Mouse (Mus musculus): Measurements from ENCODE around the gene Mcpt4. TPM values are rescaled to one million over a fixed set of nuclear protein-coding genes. Genes with fewer than 3 reads are reported as not detected.

Gene Mcpt4
- total RNA-seq, 2 experiments from 2014 or later: not detected

Other genes with a start within 250 kb of the Mcpt4 start
- gene Nfatc4, start 239.2 kb downstream of the Mcpt4 start, total RNA-seq (2015; ENCODE audit: low replicate concordance): not detected in 2 replicates
- gene Nfatc4, start 239.2 kb downstream of the Mcpt4 start, total RNA-seq (2017; ENCODE audit: low replicate concordance): not detected in 2 replicates
- gene Nynrin, start 208.3 kb downstream of the Mcpt4 start, total RNA-seq (2015; ENCODE audit: low replicate concordance): 0.38 and 0.84 TPM in 2 replicates
- gene Nynrin, start 208.3 kb downstream of the Mcpt4 start, total RNA-seq (2017; ENCODE audit: low replicate concordance): 0.42 and 0.77 TPM in 2 replicates
- not detected in 2 replicates for gene Cbln3, start 177.9 kb downstream of the Mcpt4 start, total RNA-seq (2015; ENCODE audit: low replicate concordance)
- 0.14 TPM in 1 of 2 replicates, not detected in the other for gene Cbln3, start 177.9 kb downstream of the Mcpt4 start, total RNA-seq (2017; ENCODE audit: low replicate concordance)
- gene Khnyn, start 177.4 kb downstream of the Mcpt4 start, total RNA-seq (2015; ENCODE audit: low replicate concordance): 30.7 and 36.4 TPM in 2 replicates
- 122 and 126 TPM in 2 replicates for gene Khnyn, start 177.4 kb downstream of the Mcpt4 start, total RNA-seq (2017; ENCODE audit: low replicate concordance)
- gene Sdr39u1, start 162.0 kb downstream of the Mcpt4 start, total RNA-seq (2015; ENCODE audit: low replicate concordance): 1.3 TPM in 2 replicates
- 3.5 and 10.6 TPM in 2 replicates for gene Sdr39u1, start 162.0 kb downstream of the Mcpt4 start, total RNA-seq (2017; ENCODE audit: low replicate concordance)
- not detected in 2 replicates for gene Cma1, start 117.6 kb downstream of the Mcpt4 start, total RNA-seq (2015; ENCODE audit: low replicate concordance)
- not detected in 2 replicates for gene Cma1, start 117.6 kb downstream of the Mcpt4 start, total RNA-seq (2017; ENCODE audit: low replicate concordance)
- not detected in 2 replicates for gene Cma2, start 111.3 kb downstream of the Mcpt4 start, total RNA-seq (2015; ENCODE audit: low replicate concordance)
- gene Cma2, start 111.3 kb downstream of the Mcpt4 start, total RNA-seq (2017; ENCODE audit: low replicate concordance): not detected in 2 replicates
- gene Mcpt1, start 44.3 kb downstream of the Mcpt4 start, total RNA-seq (2015; ENCODE audit: low replicate concordance): not detected in 2 replicates
- gene Mcpt1, start 44.3 kb downstream of the Mcpt4 start, total RNA-seq (2017; ENCODE audit: low replicate concordance): not detected in 2 replicates
- not detected in 2 replicates for gene Mcpt9, start 31.8 kb downstream of the Mcpt4 start, total RNA-seq (2015; ENCODE audit: low replicate concordance)
- gene Mcpt9, start 31.8 kb downstream of the Mcpt4 start, total RNA-seq (2017; ENCODE audit: low replicate concordance): not detected in 2 replicates
- not detected in 2 replicates for gene Mcpt2, start 20.3 kb downstream of the Mcpt4 start, total RNA-seq (2015; ENCODE audit: low replicate concordance)
- gene Mcpt2, start 20.3 kb downstream of the Mcpt4 start, total RNA-seq (2017; ENCODE audit: low replicate concordance): 0.84 TPM in 1 of 2 replicates, not detected in the other
- gene Mcpt8, start 23.0 kb upstream of the Mcpt4 start, total RNA-seq (2015; ENCODE audit: low replicate concordance): 205 and 289 TPM in 2 replicates
- 98.4 and 115 TPM in 2 replicates for gene Mcpt8, start 23.0 kb upstream of the Mcpt4 start, total RNA-seq (2017; ENCODE audit: low replicate concordance)
- gene Ctsg, start 40.3 kb upstream of the Mcpt4 start, total RNA-seq (2015; ENCODE audit: low replicate concordance): 413 and 487 TPM in 2 replicates
- 257 and 291 TPM in 2 replicates for gene Ctsg, start 40.3 kb upstream of the Mcpt4 start, total RNA-seq (2017; ENCODE audit: low replicate concordance)
- not detected in 2 replicates for gene Gzme, start 58.3 kb upstream of the Mcpt4 start, total RNA-seq (2015; ENCODE audit: low replicate concordance)
- gene Gzme, start 58.3 kb upstream of the Mcpt4 start, total RNA-seq (2017; ENCODE audit: low replicate concordance): not detected in 2 replicates
- not detected in 2 replicates for gene Gzmd, start 70.3 kb upstream of the Mcpt4 start, total RNA-seq (2015; ENCODE audit: low replicate concordance)
- gene Gzmd, start 70.3 kb upstream of the Mcpt4 start, total RNA-seq (2017; ENCODE audit: low replicate concordance): not detected in 2 replicates
- gene Gzmg, start 97.3 kb upstream of the Mcpt4 start, total RNA-seq (2015; ENCODE audit: low replicate concordance): not detected in 2 replicates
- not detected in 2 replicates for gene Gzmg, start 97.3 kb upstream of the Mcpt4 start, total RNA-seq (2017; ENCODE audit: low replicate concordance)
- not detected in 2 replicates for gene Gzmn, start 112.3 kb upstream of the Mcpt4 start, total RNA-seq (2015; ENCODE audit: low replicate concordance)
- gene Gzmn, start 112.3 kb upstream of the Mcpt4 start, total RNA-seq (2017; ENCODE audit: low replicate concordance): not detected in 2 replicates
- not detected in 2 replicates for gene Gzmf, start 149.1 kb upstream of the Mcpt4 start, total RNA-seq (2015; ENCODE audit: low replicate concordance)
- gene Gzmf, start 149.1 kb upstream of the Mcpt4 start, total RNA-seq (2017; ENCODE audit: low replicate concordance): not detected in 2 replicates
- gene Gzmc, start 172.3 kb upstream of the Mcpt4 start, total RNA-seq (2015; ENCODE audit: low replicate concordance): not detected in 2 replicates
- gene Gzmc, start 172.3 kb upstream of the Mcpt4 start, total RNA-seq (2017; ENCODE audit: low replicate concordance): not detected in 2 replicates
- gene Gzmb, start 199.9 kb upstream of the Mcpt4 start, total RNA-seq (2015; ENCODE audit: low replicate concordance): 1.3 TPM in 1 of 2 replicates, not detected in the other
- gene Gzmb, start 199.9 kb upstream of the Mcpt4 start, total RNA-seq (2017; ENCODE audit: low replicate concordance): not detected in 2 replicates